Mouse (Mus musculus) embryo, embryonic 10.5 days (tissue): Measurements from ENCODE around the gene Atg4a-ps.

Experiments used
- DNase-seq: peaks from one replicate; pipeline ENCODE4 v3.0.0-alpha.2; 2015; ENCODE audit warnings: low spot score

The Atg4a-ps gene

DNA sequence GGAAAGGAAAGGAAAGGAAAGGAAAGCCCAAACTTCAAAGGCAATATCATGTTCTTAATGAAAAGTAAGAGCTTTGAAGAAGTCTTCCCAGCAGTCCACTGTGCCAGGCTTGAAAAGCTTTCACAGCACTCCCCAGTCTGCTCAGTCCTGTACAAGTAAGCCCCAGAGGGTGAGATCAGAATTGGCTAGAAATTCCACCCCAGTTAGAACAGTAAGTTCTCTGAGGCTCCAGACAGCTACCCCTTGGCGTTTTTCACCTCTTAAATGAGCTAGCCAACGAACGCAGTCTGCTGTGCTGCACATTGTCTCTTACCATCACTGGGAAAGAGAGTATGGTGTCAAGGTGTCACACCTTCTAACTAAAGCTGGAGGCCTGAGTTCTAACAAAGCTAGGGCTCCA, 18.2 kb downstream of the Atg4a-ps start:
- DNase-seq: no peak

DNA sequence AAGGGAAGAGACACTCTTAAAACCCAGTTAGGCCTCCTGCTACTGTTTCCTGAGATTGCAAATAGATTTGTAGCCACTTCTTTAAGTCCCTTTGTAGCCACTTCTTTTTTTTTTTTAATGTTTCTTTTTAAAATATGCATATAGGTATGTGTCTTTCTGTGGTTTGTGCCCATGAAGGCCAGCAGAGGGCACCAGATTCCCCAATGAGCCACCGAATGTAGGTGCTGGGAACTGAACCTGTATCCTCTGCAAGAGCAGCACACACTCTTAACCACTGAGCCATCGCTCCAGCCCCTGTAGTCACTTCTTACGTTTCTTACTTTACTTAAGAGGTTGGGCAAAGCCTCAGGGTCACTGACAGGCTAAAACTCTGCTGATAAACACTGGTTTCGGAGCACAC, 19.4 kb downstream of the Atg4a-ps start:
- no peak for DNase-seq

DNA sequence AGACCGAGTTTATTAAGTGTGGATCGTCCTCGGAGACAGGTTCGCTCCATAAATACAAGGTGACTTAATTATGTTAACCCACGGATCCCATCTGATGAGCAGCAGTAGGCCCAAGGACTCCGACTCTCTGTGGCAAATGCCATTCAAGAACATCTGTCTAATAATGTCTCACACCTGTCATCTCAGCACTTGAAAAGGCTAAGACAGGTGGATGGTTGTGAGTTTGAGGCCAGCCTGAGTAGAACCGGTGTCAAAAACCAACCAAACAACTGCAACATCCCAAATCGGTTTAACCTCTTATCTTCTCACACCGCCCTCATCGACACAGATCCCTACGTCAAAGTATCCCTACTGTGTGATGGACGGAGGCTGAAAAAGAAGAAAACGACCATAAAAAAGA, 20.7 kb downstream of the Atg4a-ps start:
- DNase-seq: no peak

DNA sequence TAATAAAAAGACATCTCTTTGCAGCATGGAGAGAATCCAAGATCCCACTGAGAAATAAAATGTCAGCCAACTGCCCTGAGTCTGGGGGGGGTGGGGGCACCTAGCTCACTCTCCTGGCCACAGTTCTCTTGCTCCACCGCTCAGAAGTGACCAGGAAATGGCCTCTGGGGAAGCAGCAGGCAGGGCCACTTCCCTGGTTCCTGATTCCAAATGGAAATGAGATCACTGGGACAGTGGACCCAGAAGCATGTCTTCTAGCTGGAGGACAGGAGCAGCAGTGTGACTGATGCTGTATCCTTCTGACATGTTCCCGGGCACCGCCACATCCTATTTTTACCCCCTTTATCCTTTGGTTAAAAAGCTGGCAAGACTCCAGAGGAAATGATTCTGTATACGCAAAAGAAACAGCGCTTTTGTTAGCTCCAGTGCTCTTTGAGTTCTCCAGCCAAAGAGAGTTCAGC, 21.2 kb downstream of the Atg4a-ps start:
- DNase-seq: no peak

DNA sequence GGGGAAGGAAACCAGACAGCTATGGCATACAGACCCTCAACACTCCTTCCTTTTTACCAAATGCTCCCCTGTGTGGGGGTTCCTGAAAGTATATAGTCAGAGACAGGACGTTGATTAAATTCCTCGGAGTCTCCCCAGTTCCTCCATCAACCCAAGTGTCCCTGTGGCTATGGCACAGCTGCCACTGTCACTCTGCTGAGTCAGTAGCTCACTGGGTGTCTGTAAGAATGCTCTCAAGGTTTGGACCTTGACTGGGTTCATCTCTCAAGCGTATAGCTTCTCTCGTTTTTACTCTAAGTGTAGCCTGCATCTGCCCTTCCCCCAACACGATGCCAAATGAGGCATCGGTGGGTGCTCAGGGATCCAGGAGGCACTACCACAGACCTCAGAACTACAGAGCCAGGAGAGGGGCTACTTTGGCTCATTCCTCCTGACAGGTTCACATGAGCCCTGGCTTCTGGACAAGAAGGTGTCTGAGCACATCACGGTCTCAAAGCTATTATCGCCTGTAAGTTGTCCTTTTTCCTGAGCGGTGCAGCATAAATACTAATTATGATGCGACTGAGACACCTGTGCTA, 21.9 kb downstream of the Atg4a-ps start:
- no peak for DNase-seq

DNA sequence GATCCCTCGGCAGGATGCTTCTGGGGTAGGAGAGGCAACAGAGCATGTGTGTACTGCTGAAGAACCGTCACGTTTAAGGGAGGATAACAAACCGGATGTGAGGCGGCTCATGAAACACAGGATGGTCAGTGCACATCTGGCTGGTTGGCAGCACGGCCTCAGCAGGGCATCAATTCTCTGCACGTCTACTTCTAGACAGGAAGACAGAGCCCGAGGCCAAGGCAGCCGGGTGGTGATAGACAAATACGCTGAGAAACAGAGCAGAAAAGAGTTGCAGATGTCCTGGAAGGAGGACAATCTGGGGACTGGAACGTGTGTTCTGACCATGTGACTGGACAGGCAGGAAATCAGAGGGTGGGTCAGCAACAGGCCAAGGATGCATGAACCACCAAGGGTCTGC, 25.8 kb downstream of the Atg4a-ps start:
- no peak for DNase-seq

DNA sequence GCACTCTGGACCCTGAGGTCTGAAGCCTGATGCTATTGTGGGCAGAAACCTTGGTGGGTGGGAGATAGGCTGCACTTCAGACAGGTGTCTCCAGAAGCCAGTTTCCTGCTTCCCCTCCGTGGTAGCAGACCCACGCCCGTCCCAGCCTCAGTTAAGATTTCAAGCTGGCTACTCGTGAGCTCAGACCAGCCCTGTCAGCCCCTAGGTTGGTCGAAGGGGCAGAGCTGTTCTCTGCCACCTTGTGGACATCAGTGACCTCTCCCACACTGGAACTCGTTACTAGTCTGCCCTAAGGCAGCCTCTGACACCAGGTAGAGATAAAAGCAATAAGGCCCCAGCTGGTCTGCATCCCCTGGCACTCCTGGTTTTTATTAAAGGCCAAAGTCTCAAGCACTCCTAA, 28.9 kb downstream of the Atg4a-ps start:
- DNase-seq: peak; percentile 40

DNA sequence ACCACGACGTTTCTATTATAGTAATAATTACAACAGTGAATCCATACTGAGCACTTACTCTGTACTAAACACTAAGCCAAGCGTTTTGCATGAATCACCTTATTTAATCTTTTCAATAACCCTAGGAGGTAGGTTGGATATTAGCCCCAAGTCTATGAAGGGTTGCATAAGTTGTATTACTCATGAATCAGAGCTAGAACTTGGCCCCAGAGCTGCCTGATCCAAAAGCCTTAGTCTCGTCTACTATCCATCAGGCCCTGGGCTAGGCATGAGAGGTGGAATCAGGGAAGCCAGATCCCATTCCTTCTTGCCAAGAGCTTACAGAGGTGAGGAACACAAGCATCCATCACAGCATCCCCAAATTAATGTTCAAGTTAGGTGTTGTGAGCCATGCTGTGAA, 30.2 kb downstream of the Atg4a-ps start:
- DNase-seq: no peak

DNA sequence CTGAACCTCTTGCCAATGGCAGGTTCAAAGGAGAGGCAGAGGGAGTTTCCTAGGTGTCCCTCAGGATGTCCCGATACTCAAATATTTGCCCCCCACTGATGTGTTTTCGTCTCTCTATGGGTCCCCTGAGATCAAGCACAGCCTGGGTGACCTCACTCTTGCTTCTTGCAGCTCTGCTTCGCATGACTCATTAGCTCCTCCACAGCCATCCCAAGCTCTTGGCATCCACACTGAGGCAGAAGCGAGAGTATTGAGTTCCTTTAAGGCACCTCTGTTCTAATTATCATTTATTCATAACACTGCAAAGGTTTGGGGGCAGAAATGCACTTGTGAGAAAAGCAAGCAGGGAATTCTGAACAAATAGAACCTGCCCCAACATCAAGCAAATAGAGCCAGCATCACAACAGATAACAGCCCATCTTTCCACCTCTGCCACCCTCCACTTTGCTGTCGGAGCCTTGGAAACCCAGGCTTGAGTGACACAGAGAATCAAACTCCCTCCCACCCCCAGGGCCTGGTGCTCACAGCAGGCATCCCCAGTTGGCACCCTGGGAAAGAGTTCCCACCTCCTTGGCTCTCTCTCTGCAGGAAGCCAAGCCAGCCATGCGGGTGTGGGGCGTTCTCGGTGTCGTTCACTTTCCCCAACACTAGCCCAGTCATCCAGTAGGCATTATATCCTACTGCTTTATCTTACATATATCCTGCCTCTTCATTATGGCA, 33.1 kb downstream of the Atg4a-ps start:
- no peak for DNase-seq

DNA sequence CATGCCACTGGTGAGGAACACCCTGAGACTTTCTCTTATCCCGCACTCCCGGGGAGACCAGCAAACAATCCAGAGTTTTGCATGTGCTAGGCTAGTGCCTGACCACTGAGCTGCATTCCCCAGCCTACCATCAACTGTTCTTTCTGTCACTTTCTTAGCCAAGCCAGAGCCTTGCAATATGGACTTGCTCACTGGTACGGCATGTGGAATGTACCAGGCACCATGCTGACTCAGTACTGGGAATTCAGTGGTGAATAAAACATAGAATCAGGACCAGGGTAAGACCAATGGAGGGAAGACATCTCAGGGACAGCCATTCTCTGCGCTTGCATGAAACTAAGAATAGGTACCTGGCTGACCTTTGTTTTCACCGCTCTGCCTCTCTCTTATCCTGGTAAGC, 35.6 kb downstream of the Atg4a-ps start:
- no peak for DNase-seq

DNA sequence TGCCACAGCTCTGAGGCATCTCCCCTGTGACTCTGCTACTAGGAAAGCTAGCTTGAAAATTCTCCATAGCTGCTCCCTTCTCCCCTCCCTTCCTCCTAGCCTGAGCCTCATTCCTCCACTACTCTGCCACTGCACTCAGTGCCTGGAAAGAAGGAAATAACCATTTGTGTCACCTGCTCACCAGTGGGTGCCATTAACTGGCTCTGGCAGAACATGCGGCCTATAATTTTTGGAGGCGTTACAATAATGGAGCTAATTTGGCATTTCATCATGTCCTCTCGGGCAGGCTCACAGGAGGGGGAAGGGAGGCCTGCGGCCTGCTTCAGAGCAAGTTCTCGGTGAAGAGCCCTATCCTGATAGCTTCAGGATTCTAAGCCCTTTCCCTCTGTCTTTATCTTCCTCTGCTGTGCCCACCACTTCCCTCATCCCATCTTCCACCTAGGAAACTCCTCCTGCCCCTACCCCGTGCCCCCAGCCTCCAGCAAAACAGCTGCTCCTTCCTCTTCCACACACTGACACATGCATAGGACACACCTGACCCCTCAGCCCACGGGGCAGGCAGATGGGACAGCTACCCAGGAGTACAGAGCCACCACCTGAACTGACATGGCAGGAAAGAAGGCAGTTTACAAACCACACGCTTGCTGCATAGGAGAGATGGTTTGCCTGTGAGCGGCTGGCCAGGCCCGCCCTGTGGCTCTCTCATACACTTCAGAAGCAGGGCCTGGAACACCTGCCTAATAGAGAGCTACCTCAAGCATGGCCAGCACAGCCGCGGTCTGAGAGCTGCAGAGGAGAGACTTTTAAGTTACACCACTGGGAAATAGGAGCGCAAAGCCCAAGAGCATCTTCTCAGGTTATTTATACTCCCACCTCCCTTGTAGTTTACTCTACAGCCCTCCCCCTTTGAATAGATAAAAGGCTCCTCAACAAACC, 38.9 kb downstream of the Atg4a-ps start:
- no peak for DNase-seq

DNA sequence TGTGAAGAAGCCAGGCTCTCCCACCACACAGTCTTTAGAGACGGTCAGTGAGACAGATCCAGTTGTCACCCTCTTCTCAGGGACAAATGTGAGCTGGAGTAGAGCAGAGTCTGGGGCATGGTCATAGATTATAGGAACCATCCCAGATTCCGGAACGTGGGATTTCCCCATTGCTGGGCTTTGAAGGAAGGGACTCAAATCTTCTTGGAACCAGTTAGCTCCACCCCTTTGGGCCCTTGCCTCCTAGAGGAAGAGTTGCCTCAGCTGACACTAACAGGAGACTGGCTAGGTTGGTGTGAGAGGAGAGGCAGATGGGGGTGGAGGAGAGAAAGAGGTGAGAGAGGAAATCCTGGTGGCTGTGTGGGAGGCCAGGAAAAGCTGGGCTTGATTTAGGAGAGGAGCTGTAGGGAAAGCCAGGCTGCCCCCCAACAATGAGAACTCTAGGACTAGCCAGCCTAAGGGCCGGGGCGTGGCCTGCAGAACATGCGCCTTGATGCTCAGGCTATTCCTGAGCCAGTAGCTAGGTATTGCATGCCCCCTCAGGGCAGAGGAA, 39.7 kb downstream of the Atg4a-ps start:
- DNase-seq: no peak

DNA sequence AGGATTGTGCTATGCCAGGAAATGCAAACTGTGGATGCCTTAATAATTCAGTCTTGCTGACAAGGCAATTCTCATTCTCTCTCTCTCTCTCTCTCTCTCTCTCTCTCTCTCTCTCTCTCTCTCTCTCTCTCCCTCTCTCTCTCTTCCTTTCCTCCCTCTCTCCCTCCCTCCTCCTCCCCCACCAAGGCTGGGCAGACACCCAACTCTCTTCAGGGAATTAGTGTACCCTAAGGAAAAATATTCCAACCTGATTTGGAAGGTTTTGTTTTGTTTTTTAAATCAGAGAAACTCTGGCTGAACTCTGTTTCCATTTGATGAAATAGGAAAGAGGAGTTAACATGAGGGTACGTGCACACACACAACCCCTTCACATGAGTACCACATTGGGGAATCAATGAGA, 44.3 kb downstream of the Atg4a-ps start:
- DNase-seq: no peak

DNA sequence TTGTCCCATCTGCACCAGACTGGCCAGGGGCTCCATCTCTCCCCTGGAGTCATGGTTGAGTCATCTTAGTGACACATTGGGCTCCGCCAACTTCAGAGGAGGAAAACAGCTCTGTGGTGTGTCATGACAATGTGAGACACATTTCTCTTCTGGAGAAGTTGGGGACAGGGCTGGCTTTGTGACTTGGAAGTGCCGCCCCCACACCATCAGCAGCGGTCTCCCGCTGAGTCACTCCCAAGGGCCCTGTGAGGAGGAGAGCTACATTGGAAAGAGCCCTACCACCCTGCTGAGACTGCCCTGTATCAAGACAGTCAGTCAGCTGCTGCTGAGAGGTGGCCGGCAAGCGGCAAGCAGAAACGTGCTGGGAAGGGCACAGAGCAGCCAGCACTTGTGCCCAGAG, 44.9 kb downstream of the Atg4a-ps start:
- no peak for DNase-seq

DNA sequence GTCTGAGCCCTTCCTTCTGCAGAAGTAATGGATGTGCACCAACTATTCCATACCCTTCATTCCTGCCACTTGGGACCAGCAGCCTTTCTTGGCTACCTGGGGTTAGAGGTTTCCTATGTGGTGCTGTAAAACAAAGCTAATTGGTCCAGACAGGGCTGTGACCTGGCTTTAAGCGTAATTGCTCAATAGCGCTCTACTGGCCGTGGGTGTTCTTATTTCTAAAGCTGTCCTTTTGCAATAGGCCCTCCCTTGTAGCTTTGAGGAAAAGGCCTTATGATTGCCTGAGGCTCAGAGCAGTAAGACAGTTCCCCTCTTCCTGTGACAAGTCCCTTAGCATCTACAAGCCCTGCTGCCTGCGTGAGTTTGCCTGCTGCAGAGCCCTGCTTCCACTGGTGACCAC, 48.3 kb downstream of the Atg4a-ps start:
- no peak for DNase-seq

DNA sequence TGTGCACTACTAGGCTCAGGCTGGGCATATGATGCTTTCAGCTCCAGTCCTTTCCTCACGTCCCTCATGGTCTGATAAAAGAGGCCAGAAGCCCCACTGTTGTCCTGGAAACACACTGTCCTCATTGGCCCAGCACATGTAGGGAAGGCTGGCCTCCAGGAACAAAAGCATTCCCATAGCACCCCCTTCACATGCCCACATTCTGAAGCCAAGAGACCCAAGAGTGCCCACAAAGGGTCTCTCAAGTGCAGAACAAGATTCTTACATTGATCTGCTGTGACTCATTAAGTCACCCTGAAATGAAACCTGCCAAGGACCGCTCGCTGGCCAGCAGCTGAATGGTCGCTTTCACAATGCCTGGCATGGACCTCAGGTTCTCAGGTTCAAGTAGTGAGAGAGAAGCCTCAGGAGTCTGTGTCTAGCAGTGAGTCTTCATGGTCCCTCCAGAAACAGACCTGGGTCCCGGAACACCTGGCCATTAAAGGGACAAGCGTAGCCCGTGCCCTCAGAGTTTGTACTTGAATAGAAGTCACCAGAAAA, 50.5 kb downstream of the Atg4a-ps start:
- DNase-seq: no peak
